Mouse (Mus musculus): ENCODE results near the gene Tmc7. TPM values are rescaled to one million over a fixed set of nuclear protein-coding genes. Genes with fewer than 3 reads are reported as not detected.
A peak's percentile ranks its signal among the peaks of the same experiment; 100 is the strongest.

The Tmc7 gene
- polyA plus RNA-seq, 1 experiment from 2014 or later = 0.46 TPM

DNA sequence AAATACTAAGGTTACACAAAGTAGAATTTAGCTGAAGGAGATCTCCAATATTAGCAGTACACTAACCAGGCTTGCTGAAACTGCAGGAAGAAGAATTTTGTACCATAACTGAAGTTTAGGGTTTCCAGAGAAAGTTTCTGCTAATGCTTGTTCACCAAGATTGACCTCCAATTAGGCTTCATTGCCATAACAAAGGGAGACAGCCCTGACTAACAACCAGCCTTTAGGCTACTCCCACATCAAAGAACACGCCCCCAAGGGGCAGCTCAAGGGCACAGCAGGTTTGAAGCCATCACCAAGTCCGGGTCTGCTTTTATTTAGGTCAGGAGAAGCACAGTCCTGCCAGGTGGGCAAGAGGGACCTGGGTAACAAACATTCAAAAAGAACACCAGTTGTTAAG lies 4.6 kb downstream of the Tmc7 start:
- Histone ChIP-seq H3K9me3 (replicated peaks) (no peaks in the 10 kb centered on the region), H3K4me2 (no peak overlapping the region), H3K36me3 (no peaks in the 10 kb centered on the region), H3K27me3 (replicated peaks) (peaks cover 17% of the 10 kb centered on the region), H3K4me1 (peaks cover 12% of the 10 kb centered on the region), H3K9ac (no peak overlapping the region), H3K27ac (no peak overlapping the region), H3K4me3 (no peak overlapping the region)
- WGBS (ENCODE audit: insufficient replicate concordance) = 50% methylated on average over 2 of the region's 2 CpGs
- no peak for ATAC-seq

DNA sequence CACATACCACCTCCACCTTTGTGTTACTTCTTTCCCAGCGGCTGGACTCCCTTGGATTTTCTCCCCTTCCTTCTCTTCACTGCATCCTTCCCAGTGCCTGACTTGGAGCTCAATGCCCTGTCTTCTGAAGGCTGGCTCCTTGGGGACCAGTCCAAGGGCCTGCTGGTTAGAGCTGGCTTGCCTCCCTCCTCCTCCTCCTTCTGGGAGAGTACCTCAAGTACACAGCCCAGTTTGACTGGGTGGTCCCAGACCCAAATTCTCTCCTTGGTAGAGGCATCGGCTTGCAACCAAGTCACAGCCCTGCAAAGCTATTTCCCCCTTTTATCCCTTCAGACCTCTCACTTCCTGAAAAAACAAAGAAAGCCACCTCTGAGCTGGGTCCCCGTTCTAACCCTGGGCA lies 6.3 kb downstream of the Tmc7 start:
- no peak overlapping the region for H3K4me2 ChIP-seq
- H3K4me3 ChIP-seq = no peak overlapping the region
- no peaks in the 10 kb centered on the region for H3K9me3 ChIP-seq (replicated peaks)
- no peaks in the 10 kb centered on the region for H3K36me3 ChIP-seq
- WGBS (ENCODE audit: insufficient replicate concordance) = 45% methylated on average over 3 of the region's 3 CpGs
- H3K27ac ChIP-seq = no peak overlapping the region
- no peak for ATAC-seq
- H3K9ac ChIP-seq = no peak overlapping the region
- H3K4me1 ChIP-seq = no peaks in the 10 kb centered on the region
- no peaks in the 10 kb centered on the region; the same call in 1 of the 2 replicates for H3K27me3 ChIP-seq (replicated peaks)

DNA sequence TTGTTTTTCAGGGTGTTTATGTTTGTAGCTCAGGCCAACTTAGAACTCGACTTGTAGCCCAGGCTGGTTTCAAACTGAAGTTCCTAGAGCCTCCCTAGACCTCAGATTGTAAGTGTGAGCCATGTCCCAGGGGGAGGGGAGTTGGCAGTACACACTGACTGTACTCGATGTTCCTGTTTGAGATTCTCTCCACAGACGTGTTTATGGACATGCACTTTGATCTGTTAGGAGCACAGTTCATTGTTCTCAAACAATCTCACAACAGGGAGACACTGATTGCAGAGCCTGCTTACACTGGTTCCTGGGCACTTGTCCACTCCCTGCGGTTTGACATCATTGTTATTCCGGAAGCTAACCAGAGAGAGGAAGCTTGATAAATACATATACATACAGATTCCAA lies 12.5 kb downstream of the Tmc7 start:
- ATAC-seq = no peak

DNA sequence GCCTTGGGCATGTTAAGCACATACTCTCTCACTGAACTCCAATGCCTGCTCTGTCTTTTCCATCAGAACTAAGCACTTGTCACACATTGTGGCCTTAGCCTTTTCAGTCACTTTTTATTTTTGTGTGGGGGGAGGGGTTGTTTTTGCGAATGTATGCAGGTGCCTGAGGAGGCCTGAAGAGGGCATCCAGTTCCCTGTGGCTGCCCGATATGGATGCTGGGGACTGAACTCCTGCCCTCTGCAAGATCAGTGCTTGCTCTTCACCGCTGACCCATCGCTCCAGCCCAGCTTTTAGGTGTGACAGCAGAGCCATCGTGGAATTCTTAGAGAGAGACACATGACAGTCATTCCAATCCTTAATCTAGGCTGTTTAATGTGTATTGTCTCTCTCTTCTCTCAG lies 13.2 kb downstream of the Tmc7 start:
- ATAC-seq = no peak

More for the DNA sequence above, 12.5 kb downstream of the Tmc7 start:
- no peak overlapping the region for H3K4me3 ChIP-seq
- H3K4me2 ChIP-seq = no peak overlapping the region
- H3K9me3 ChIP-seq (replicated peaks) = no peaks in the 10 kb centered on the region
- no peaks in the 10 kb centered on the region for H3K27me3 ChIP-seq (replicated peaks)
- no peak overlapping the region for H3K27ac ChIP-seq
- WGBS (ENCODE audit: insufficient replicate concordance) = 53% methylated on average over 5 of the region's 5 CpGs
- no peaks in the 10 kb centered on the region for H3K36me3 ChIP-seq
- H3K4me1 ChIP-seq = no peaks in the 10 kb centered on the region
- no peak overlapping the region for H3K9ac ChIP-seq

DNA sequence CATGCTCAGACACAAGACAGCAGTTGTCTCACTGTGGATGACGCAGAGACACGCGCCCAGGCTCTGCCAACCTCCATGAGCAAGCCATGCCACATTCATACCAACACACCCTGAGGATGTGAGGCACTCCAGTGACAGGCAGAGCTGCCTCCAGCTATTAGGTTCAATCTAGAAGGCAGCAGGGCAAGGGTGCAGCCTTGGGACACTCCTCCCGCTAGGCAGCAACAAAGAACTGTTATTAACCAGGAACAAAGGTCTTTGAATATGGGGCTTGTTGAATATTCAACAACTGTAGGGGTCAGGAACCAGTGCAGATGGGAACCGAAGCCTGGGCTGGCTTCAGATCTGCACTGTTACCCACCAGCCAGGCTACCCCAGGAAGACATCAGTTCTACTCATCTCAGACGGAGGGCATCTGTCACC lies 15.4 kb downstream of the Tmc7 start:
- H3K27ac ChIP-seq = no peak overlapping the region
- no peak overlapping the region for H3K4me3 ChIP-seq
- no peak overlapping the region for H3K9ac ChIP-seq
- no peaks in the 10 kb centered on the region for H3K27me3 ChIP-seq (replicated peaks)
- no peaks in the 10 kb centered on the region for H3K4me1 ChIP-seq
- H3K36me3 ChIP-seq = no peaks in the 10 kb centered on the region
- no peaks in the 10 kb centered on the region for H3K9me3 ChIP-seq (replicated peaks)
- WGBS (ENCODE audit: insufficient replicate concordance) = 72% methylated on average over 6 of the region's 6 CpGs
- ATAC-seq = no peak
- no peak overlapping the region for H3K4me2 ChIP-seq

More for the DNA sequence above, 13.2 kb downstream of the Tmc7 start:
- Histone ChIP-seq H3K9me3 (replicated peaks) (no peaks in the 10 kb centered on the region), H3K4me3 (no peak overlapping the region), H3K4me2 (no peak overlapping the region), H3K36me3 (no peaks in the 10 kb centered on the region), H3K27ac (no peak overlapping the region), H3K4me1 (no peaks in the 10 kb centered on the region), H3K9ac (no peak overlapping the region), H3K27me3 (replicated peaks) (no peaks in the 10 kb centered on the region)
- 55% methylated on average over 5 of the region's 5 CpGs for WGBS (ENCODE audit: insufficient replicate concordance)

DNA sequence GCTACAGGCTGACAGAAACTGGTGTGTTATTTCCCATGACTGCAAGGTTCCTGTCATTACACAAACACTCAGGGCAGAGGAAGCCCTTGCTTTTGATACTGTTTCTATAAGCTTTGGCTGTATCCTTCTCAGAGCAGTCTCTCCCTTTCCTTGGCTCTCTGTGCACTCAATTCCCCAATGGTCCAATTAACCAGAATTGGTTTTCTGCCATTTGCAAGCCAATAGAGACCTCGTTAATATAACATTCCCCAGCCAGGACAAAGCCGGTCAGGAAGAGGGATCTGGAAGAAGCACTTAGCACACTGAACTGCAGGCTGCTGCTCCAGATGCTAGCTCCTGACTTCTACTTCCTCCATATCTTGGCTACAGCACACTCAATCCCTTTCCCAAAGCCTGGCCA lies 30.2 kb downstream of the Tmc7 start:
- H3K27me3 ChIP-seq (replicated peaks) = no peaks in the 10 kb centered on the region

DNA sequence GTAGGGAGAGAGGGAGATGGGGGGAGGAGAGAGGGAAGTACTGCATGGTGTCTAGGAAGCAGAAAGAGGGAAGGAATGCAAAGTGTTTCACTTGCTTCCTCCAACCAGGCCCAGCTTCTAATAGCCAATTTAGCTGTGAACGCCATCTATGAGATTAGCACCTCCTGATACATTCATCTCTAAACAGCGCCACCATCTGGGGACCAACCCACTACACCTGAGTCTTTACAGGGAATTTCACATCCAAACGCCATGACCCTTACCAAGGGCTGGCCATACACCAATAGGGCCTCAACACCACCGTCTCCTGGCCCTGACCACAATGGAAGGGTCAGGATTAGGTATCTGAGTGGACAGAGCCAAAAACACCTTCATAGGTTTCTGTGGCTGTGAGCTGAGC lies 30.7 kb downstream of the Tmc7 start:
- Histone ChIP-seq H3K27ac (no peak overlapping the region), H3K4me2 (no peak overlapping the region), H3K36me3 (no peaks in the 10 kb centered on the region), H3K4me1 (no peaks in the 10 kb centered on the region), H3K4me3 (no peak overlapping the region), H3K27me3 (replicated peaks) (no peaks in the 10 kb centered on the region), H3K9me3 (replicated peaks) (no peaks in the 10 kb centered on the region), H3K9ac (no peak overlapping the region)
- ATAC-seq = no peak
- 57% methylated on average over 4 of the region's 4 CpGs for WGBS (ENCODE audit: insufficient replicate concordance)

More for the DNA sequence above, 30.2 kb downstream of the Tmc7 start:
- no peaks in the 10 kb centered on the region for H3K36me3 ChIP-seq
- no peak overlapping the region for H3K9ac ChIP-seq
- no peak overlapping the region for H3K4me2 ChIP-seq
- H3K4me1 ChIP-seq = no peaks in the 10 kb centered on the region
- H3K4me3 ChIP-seq = no peak overlapping the region
- ATAC-seq = no peak
- H3K9me3 ChIP-seq (replicated peaks) = no peaks in the 10 kb centered on the region
- WGBS (ENCODE audit: insufficient replicate concordance) = 69% methylated on average over 2 of the region's 2 CpGs
- H3K27ac ChIP-seq = no peak overlapping the region

DNA sequence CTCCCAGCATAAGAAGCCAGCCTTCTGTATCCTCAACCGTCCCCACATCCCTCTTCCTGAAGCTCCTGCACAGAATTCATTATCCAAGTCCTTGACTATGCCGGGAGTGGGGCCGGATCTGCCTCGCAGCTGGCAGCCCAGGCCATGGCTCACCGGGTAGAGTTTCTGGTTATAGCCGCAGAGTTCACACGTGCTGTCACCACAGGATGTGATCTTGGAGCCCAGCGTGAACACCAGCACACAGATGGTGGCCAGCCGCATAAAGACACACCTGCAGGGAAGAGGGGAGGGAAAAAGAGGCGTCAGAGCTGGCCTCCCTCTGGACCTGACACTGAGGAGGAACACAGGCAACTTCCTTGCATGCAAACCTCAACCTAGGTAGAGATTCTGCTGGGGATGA lies 37.1 kb downstream of the Tmc7 start:
- Histone ChIP-seq H3K9ac (no peak overlapping the region), H3K9me3 (replicated peaks) (no peaks in the 10 kb centered on the region), H3K27ac (no peak overlapping the region), H3K36me3 (no peaks in the 10 kb centered on the region), H3K27me3 (replicated peaks) (no peaks in the 10 kb centered on the region), H3K4me1 (no peaks in the 10 kb centered on the region), H3K4me2 (no peak overlapping the region), H3K4me3 (no peak overlapping the region)
- no peak for ATAC-seq
- 67% methylated on average over 10 of the region's 10 CpGs for WGBS (ENCODE audit: insufficient replicate concordance)

DNA sequence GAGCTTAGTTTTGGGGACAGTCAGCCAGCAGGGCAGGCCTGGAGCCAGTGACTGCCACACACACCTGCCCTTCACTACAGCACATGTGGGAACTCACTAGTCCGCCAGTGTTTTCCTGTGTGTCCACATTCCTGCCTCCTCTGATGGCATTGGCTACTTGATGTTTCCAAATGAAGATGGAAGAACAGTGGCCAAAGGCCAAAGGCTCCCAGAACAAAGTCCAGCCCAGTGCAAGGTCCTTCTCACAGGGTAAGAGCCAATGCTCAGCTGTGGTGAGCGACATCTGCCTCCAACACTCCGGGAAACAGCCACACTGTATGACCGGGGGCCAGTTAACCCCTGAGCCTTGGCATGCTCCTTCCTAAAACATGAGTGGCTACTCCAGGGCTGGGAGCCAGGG lies 40.4 kb downstream of the Tmc7 start:
- no peak overlapping the region for H3K4me2 ChIP-seq
- ATAC-seq = no peak

DNA sequence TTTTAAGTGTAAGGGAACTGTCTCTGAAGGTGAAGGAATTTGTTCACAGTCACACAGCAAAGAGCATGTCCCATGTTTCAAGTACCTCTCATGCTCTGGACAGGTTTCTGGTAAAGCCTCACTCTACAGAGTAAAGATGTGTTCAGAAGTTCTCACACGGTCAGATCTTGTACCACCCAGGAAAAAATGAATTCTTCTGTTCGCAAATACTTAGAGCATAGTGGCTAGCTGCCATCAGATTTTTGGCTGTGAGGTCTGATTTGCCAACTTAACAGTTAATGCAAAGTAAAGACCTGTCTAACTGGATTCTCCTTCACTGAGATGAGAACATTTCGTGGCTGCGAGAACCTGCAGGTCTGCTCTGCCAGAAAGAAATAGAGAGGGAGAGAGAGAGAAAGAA lies 49.5 kb downstream of the Tmc7 start:
- Histone ChIP-seq H3K27ac (no peak overlapping the region), H3K9ac (no peak overlapping the region), H3K4me2 (no peak overlapping the region), H3K9me3 (replicated peaks) (no peaks in the 10 kb centered on the region), H3K27me3 (replicated peaks) (no peaks in the 10 kb centered on the region), H3K4me3 (no peak overlapping the region), H3K4me1 (peaks cover 22% of the 10 kb centered on the region), H3K36me3 (no peaks in the 10 kb centered on the region)
- ATAC-seq = no peak
- WGBS (ENCODE audit: insufficient replicate concordance) = 72% methylated on average over 4 of the region's 4 CpGs

More for the DNA sequence above, 40.4 kb downstream of the Tmc7 start:
- H3K4me3 ChIP-seq = no peak overlapping the region
- no peak overlapping the region for H3K9ac ChIP-seq
- H3K36me3 ChIP-seq = no peaks in the 10 kb centered on the region
- H3K27ac ChIP-seq = no peak overlapping the region
- no peaks in the 10 kb centered on the region for H3K9me3 ChIP-seq (replicated peaks)
- H3K27me3 ChIP-seq (replicated peaks) = no peaks in the 10 kb centered on the region
- no peaks in the 10 kb centered on the region for H3K4me1 ChIP-seq
- 80% methylated on average over 4 of the region's 4 CpGs for WGBS (ENCODE audit: insufficient replicate concordance)

DNA sequence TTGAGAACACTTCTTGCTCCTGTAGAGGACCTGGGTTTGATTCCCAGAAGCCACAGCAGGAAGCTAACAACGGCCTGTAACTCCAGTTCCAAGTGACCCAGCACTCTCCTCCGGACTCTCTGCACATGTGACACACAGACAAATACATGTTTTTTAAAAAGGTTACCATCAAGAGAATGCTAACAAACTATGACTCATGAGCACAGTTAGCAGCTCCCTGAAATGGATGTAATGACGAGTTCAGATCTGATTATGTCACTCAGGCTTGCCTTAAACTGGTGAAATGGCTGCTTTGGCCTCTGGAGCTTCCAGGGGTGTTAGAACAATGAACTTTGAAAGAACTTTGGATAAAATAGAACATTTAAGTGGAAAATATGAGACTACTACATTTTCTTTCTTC lies 50.2 kb downstream of the Tmc7 start:
- no peaks in the 10 kb centered on the region for H3K27me3 ChIP-seq (replicated peaks)
- ATAC-seq = no peak
- no peaks in the 10 kb centered on the region for H3K36me3 ChIP-seq
- 54% methylated on average over 3 of the region's 3 CpGs for WGBS (ENCODE audit: insufficient replicate concordance)
- H3K27ac ChIP-seq = no peak overlapping the region
- H3K9me3 ChIP-seq (replicated peaks) = no peaks in the 10 kb centered on the region
- H3K4me2 ChIP-seq = peak overlapping the region; percentile 75; the same call in 1 of the 2 replicates
- no peak overlapping the region for H3K9ac ChIP-seq
- peaks cover 22% of the 10 kb centered on the region for H3K4me1 ChIP-seq
- peak overlapping the region; percentile 78; the same call in 1 of the 2 replicates for H3K4me3 ChIP-seq

DNA sequence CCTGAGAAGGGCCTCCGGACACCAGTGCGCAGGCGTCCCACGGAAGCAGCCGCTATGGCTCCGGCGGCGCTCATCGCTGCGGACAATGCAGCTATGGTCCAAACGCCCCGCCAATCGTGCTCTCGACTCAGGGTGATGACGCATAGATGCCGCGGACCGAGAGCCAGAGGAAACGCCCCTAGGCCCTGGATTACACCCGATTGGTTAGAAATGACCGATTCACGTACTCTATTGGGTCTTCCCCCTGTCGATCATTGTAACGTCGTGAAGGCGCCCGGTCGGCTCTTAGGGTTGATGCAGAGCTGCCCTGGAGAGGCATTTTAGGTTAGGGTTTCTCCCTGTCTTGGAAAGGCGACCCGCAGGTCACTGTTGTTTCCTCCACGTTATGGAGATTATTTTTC lies 51.4 kb downstream of the Tmc7 start, which contains the start of gene Coq7:
Gene Coq7 (minus strand): TSS at position 179 of the 401 bp plus-strand sequence.
- Histone ChIP-seq H3K27ac (peak within 1 kb of the TSS; percentile 87), H3K4me1 (peaks cover 22% of the 10 kb centered on the region), H3K36me3 (peaks cover 7% of the 10 kb centered on the region), H3K9ac (peak within 1 kb of the TSS; percentile 76), H3K4me2 (peak within 1 kb of the TSS; percentile 75), H3K27me3 (replicated peaks) (no peaks in the 10 kb centered on the region), H3K9me3 (replicated peaks) (no peaks in the 10 kb centered on the region), H3K4me3 (peak within 1 kb of the TSS; percentile 78)
- ATAC-seq = peak; percentile 99
- under 1% methylated on average over 31 of the region's 31 CpGs for WGBS (ENCODE audit: insufficient replicate concordance)

DNA sequence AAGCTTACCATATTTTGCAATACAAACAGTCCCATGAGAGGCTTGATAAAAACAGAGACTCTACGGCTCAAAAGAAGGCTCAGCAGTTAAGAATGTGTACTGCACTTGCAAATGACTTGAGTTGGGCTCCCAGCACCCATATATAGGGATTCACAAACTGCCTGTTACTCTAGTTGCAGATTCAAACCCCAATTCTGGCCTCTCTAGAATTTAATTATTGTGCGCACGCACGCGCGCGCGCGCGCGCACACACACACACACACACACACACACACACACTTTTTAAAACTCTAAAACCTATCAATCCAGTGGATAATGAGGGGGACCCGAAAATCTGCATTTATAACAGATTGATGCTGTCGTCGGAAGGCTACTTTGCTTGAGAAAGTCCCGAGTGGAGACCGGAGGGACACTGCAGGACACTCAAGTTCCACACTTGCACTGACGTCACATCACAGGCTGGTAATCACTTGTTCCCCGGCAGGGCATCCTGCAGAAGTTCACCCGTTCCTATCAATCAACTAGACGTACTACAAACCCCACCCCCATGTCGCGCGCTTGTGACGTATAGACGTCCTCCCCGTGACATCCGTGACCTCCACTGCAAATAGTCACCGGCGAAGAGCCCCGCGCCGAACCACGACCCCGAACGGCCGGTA lies 51.9 kb downstream of the Tmc7 start:
- peak overlapping the region; percentile 75 for H3K9ac ChIP-seq
- H3K4me2 ChIP-seq = peak overlapping the region; percentile 75
- H3K36me3 ChIP-seq = peaks cover 12% of the 10 kb centered on the region
- peaks cover 22% of the 10 kb centered on the region for H3K4me1 ChIP-seq
- H3K4me3 ChIP-seq = peak overlapping the region; percentile 78
- peak; percentile 96 for ATAC-seq
- WGBS (ENCODE audit: insufficient replicate concordance) = 1% methylated on average over 36 of the region's 36 CpGs
- no peaks in the 10 kb centered on the region for H3K27me3 ChIP-seq (replicated peaks)
- H3K9me3 ChIP-seq (replicated peaks) = no peaks in the 10 kb centered on the region
- peak overlapping the region; percentile 87 for H3K27ac ChIP-seq

All from liver, embryonic 12.5 days (tissue).